Mouse (Mus musculus) c-Kit-positive CD71-negative TER-119-negative erythroid progenitor cells, embryonic 14.5 days (primary cell): ENCODE data around the gene Slc7a5.

Experiments
- DNase-seq: peaks from one replicate; pipeline ENCODE4 v3.0.0-alpha.2; 2013; ENCODE audit warnings: low read depth

Slc7a5 gene

GRCm38 (mm10) chr8:121884181-121884580 lies 23.3 kb downstream of the Slc7a5 start:
- no peak for DNase-seq

- no peak for DNase-seq
Observed at GRCm38 (mm10) chr8:121881921-121882320, 25.6 kb downstream of the Slc7a5 start.

GRCm38 (mm10) chr8:121880818-121881217 lies 26.7 kb downstream of the Slc7a5 start:
- DNase-seq = no peak

- DNase-seq = no peak
Observed at GRCm38 (mm10) chr8:121879712-121880111, 27.8 kb downstream of the Slc7a5 start.

GRCm38 (mm10) chr8:121877828-121878480 lies 29.5 kb downstream of the Slc7a5 start:
- DNase-seq = no peak

DNA sequence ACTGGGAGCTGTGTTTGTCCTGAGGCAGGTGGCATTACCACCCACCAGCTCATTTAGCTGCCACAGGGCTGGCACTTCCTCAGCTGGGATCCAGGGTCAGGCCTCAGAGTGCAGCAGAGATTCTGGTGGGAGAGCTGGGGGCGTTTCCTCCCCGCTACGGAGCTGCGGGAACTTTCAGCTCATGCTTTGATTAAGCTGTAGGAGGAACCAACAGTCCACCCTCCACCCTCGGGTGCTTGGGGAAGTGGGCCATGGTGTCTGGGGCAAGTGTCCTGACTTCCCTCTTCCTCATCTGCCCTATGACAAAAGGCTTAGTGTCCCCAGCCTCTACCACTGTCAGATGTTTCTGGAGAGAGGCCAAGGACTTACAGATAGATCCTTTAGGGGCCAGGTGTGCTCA lies 30.3 kb downstream of the Slc7a5 start:
- no peak for DNase-seq

DNA sequence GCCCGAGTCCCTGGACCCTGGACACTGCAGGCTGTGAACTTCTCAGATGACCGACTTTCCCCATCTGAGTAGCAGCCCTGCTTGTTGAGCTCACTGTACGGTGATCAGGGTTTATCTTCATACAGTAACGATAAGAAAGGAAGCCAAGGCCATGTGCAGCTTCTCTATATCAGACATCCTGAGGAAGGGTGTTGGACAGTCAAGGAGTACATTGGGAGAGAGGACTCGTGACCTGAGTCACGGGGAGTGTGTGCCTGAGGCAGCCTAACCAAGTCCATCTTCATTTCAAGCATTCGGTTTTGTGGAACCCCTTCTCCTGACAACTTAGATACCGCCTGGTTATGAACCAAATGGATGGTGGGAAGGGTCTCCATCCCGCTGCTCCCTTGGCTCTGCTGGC lies 32.0 kb downstream of the Slc7a5 start:
- no peak for DNase-seq

DNA sequence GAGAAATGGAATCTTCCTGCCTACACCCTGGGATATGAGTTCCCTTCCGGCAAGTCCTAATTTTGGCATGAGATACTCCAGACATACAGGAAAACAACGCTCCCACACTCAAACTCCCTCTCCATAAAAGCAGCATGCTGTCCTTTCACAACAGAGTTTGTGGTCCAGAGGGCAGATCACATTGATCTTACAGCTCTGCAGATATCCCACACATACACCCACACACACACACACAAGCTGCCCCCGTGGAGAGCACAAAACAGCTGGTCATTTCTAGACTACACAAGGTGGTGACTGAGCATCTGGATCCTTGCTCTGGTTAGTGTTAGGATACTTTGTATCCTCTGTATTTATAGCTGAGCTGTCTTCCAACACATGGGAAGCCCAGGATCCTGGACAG lies 32.4 kb downstream of the Slc7a5 start:
- no peak for DNase-seq

DNA sequence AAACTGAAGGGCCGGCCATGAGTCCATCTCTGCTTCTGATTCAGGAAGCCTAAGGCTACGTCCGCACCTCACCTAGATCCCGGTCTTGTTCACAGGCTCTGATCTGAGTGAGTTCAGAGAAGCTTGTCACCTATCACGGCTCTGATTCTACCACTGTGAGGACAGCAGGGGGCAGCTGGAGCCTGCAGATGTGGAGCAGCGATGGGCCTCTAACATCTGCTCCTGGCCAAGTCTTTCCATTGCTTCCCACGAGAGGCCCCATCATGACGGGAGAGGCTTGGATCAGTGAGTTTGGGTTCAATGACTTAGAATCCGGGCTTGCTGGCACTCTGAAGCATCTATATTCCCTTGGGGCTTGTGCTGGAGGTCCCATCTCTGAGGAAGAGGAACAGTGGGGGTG lies 33.5 kb downstream of the Slc7a5 start:
- no peak for DNase-seq

DNA sequence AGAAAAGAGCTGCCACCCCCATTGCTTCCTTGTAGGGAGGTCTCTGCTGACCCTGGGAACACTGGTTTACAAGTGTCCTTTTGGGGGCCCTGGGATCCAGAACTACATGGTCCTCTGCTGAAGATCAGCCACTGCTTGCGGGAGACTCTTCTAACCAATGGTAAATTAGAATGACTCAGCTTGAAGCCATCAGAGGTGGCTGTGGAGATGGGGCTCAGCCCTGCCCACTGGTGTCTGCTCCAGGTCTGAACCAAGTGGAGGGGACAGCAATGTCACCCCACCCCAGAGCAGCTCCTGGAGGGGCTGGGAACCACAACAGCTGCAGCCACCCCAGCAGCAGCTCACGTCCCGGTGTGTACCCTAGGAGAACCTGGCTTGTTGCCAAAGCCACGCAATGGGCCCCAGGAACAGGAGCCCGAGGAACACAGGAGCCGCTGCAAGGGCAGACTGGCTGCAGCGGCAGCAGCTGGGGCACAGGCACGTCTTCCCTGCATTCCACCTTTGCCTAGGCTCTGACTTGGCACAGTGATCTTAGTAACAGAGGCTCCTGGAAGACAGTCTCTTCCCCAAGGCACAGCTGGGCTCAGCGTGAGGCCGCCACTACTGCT lies 35.6 kb downstream of the Slc7a5 start:
- DNase-seq = no peak

GRCm38 (mm10) chr8:121870190-121870589 lies 37.3 kb downstream of the Slc7a5 start:
- no peak for DNase-seq

- no peak for DNase-seq
Observed at GRCm38 (mm10) chr8:121868896-121869295, 38.6 kb downstream of the Slc7a5 start.

- no peak for DNase-seq
Observed at GRCm38 (mm10) chr8:121868196-121868595, 39.3 kb downstream of the Slc7a5 start.

- DNase-seq = no peak
Observed at GRCm38 (mm10) chr8:121865356-121865755, 42.1 kb downstream of the Slc7a5 start.

DNA sequence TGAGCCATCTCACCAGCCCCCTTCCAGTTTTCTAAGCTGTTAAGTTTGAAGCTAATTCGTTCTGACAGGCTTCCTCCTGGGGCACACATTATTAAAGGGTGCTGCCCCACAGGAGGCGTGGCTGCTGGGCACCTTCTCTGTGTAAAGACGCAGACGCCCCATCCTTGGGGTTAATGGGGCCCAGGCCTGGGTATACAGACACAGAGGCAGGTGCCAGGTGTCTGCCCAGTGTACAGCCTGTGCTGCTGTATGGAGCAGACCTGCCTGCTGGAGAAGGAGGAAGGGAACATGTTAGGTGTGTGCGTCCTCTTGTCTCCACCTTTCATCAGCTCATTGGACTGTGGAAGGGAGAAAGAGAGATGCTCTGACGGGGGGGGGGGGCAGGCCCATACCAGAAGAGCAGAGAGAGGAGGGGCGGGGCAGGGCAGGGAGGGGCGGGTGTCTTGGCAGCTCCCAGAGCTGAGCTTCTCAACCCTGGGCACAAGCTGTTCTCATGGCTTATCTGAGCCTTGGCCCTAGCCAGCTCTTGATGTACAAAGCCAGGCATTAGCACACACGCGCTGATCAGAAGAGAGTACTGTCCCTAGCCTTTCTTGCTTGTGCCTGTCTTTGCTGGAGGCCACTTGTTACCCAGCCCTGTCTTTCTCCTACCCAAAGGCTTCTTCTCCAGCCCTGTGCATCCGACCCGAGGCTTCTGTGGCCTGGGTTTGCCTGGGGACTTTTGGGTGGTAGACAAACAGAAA lies 45.5 kb downstream of the Slc7a5 start:
- no peak for DNase-seq

- no peak for DNase-seq
Observed at GRCm38 (mm10) chr8:121861276-121861675, 46.2 kb downstream of the Slc7a5 start.

DNA sequence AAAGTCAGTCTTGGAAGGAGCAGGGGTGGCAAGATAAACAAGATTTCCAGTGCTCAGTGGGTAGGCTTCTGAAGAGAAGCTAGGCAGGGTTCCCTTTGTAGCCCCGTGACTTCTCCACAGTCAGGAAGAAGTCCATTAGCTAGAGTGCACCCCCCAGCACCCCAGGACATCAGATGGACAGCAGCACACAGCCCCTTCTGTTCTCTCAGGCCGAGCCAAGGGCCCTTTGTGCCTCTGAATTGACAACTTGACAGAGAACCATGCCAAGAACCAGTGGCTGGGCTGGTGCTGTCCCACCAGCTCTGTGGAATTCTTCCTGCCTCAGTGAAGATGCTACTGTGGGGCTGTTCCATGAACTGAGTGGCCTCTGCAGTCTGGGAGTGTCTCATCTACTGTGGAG lies 49.7 kb downstream of the Slc7a5 start:
- DNase-seq = no peak

DNA sequence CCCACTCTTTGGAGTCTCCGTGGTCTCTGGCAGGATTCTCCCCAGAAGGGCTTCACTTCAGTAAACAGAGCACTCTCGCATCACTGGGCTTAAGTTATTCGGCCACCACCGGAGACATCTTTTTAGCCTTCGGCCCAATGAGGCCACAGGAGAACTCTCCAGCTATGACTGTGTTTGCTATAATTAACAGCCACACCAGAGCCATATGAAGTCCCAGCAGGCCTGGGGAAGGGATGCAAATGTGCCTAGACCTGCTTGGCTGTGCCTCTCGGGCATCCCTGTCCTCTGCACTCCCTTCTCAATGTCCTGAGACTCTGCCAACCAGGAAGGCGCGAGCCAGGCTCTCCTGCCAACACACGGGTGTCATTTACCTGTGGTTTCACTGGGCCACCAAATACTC lies 50.2 kb downstream of the Slc7a5 start:
- no peak for DNase-seq

GRCm38 (mm10) chr8:121856071-121856746 lies 51.3 kb downstream of the Slc7a5 start:
- DNase-seq = no peak

DNA sequence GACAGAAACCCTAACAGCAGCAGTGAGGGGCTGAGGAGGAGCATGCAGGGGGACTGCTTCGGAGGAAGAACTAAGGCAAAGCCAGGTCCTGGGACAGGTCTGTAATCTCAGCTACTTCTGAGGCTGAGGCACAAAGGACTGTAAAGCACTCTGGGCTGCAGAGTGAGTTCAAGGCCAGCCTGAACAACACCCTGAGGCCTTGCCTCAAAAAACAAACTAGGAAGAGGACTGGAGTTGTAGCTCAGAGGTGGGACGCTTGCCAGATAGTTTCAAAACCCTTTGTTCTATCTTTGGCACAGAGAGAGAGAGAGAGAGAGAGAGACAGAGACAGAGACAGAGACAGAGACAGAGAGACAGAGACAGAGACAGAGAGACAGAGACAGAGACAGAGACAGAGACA lies 53.9 kb downstream of the Slc7a5 start:
- no peak for DNase-seq

DNA sequence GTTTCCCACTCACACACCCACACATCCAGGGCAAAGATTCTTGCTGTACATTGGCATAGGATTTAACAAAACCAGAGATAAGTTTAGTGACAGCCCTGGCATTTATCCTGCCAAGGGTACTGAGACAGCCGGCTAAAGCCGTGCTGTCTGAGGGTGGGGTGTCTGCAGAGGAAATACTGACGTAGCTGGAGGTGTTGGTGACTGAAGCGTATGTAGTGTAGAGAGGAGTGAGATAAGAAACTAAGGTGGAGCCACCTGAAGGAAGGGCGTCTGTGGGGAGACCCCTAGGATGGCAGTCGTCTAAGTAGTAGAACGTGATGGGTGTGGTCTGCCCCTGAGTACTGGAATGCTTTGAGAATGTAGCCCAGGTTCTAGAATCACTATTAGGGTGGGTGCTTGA lies 55.0 kb downstream of the Slc7a5 start:
- no peak for DNase-seq

- no peak for DNase-seq
Observed at GRCm38 (mm10) chr8:121851716-121852115, 55.8 kb downstream of the Slc7a5 start.
